Mouse (Mus musculus): Measurements from ENCODE around the gene Gm20867. TPM values are rescaled to one million over a fixed set of nuclear protein-coding genes. Genes with fewer than 3 reads are reported as not detected.
"Not testable (repeated sequence)": the region's sequence is repeated elsewhere in the genome, so short reads cannot be mapped to it uniquely, and the experiment has no call there.

Gene Gm20867
- not detected for total RNA-seq (2021)

GRCm38 (mm10) chrY:77963104-77963503, at the start of gene Gm20867:
Gene Gm20867, minus strand, starts transcription at chrY:77963204.
- intact Hi-C loops (cut with DNase I); DNase-seq: not testable (repeated sequence)

Other genes starting within 250 kb of the Gm20867 start
- not detected for gene Gm29564, start 249.8 kb upstream of the Gm20867 start, total RNA-seq (2021)

All from left cerebral cortex, postnatal 4 days (tissue).